Mouse (Mus musculus) C2C12 (cell line): ENCODE results near the gene Hcn3. TPM values are rescaled to one million over a fixed set of nuclear protein-coding genes. Genes with fewer than 3 reads are reported as not detected.

Experiments used
- H3K27me3 ChIP-seq: one replicate; pipeline ENCODE4 v1.6.1; 2011; ENCODE audit not compliant: control insufficient read depth, insufficient read depth, insufficient read length
- H3K36me3 ChIP-seq: one replicate; pipeline ENCODE4 v1.6.1; 2011; ENCODE audit not compliant: control insufficient read depth, insufficient read depth
- H3K4me3 ChIP-seq: one replicate; pipeline ENCODE4 v1.5.1; 2011; ENCODE audit warnings: mild to moderate bottlenecking, control low read depth; ENCODE audit not compliant: poor library complexity, insufficient read depth, severe bottlenecking
- H3K79me2 ChIP-seq: one replicate; pipeline ENCODE4 v1.6.1; 2011; ENCODE audit not compliant: control insufficient read depth, insufficient read depth
- H3K79me3 ChIP-seq: one replicate; pipeline ENCODE4 v1.6.1; 2011; ENCODE audit warnings: low read depth, control low read depth
- H3ac ChIP-seq: one replicate; pipeline ENCODE3; 2011; ENCODE audit warnings: low read depth; ENCODE audit not compliant: control insufficient read depth, insufficient read length
- CEBPB ChIP-seq: IDR thresholded peaks from one replicate; pipeline ENCODE4 v1.6.1; 2011; ENCODE audit warnings: low read depth, mild to moderate bottlenecking, control low read depth, moderate library complexity
- CTCF ChIP-seq: IDR thresholded peaks from one replicate; pipeline ENCODE4 v1.5.1; 2011; ENCODE audit not compliant: control insufficient read depth, insufficient read depth, insufficient read length
- FOSL1 ChIP-seq: IDR thresholded peaks from one replicate; pipeline ENCODE4 v1.8.0; 2011; ENCODE audit warnings: mild to moderate bottlenecking, low read length; ENCODE audit not compliant: poor library complexity, insufficient read depth, severe bottlenecking
- MAX ChIP-seq: IDR thresholded peaks from one replicate; pipeline ENCODE4 v1.6.1; 2011; ENCODE audit warnings: mild to moderate bottlenecking, control low read depth
- MYOD1 ChIP-seq: IDR thresholded peaks from one replicate; pipeline ENCODE4 v1.6.1; 2011; ENCODE audit warnings: low read depth; ENCODE audit not compliant: control insufficient read depth, insufficient read length
- MYOG ChIP-seq: IDR thresholded peaks from one replicate; pipeline ENCODE4 v1.6.1; 2011; ENCODE audit not compliant: control insufficient read depth, insufficient read length; ENCODE audit errors: extremely low read depth
- USF1 ChIP-seq: IDR thresholded peaks from one replicate; pipeline ENCODE4 v1.6.1; 2011; ENCODE audit warnings: low read depth, mild to moderate bottlenecking, control low read depth, moderate library complexity
- long read RNA-seq, 2 experiments: library from polyadenylated mRNA; unstranded; transcript quantifications; one replicate each; pipeline ENCODE4 v2.0.0; 2019 to 2020
- polyA plus RNA-seq: library from polyadenylated mRNA; unstranded; fragments of >200 nt; fragmentation: generic; extraction: Trizol; gene quantifications from one replicate; pipeline ENCODE4 v1.2.1, GENCODE M21; 2012; ENCODE audit warnings: missing spikeins

Hcn3 gene
- polyA plus RNA-seq = 0.15 TPM
- long read RNA-seq, experiment 1 = 0 reads
- long read RNA-seq, experiment 2, partial matches to known transcripts = 1 of 1 reads
- long read RNA-seq, experiment 2, other reads (novel, unspliced or antisense) = 0 of 1 reads

DNA sequence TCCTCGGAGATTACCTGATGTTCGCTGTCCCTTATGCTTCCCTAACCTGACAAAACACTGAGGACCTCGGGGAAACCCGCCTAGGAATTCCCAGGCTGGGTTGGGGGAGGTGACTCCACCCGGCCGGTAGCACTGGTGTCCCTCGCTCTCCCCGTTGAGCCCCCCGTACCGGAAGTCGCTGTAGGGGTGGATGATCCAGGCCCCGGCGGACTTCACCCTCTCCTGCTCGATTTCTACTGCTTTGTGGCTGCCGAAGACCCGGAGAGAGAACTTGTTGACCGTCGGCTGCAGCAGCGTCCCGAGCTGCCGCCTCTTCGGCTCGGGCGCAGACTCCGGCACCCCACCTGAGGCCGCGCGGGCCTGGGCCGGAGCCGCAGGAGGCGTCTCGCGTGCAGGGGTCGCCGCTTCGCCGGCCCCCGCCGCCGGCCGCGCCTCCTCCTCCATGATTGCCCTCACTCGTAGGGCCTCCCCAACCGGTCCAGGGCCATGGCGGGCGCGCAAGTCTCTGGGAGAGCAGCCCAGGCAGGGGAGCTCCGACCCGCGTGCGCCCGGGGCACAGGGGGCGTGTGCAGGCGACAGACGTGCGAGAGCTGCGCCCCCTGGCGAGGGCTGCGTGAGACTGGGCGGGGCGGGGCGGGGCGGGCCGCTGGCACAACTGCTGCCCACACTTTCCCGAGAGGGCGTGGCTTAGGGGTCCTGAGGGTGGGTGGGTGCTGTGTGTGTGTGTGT, at the start of gene Hcn3:
Gene Hcn3 (minus strand): TSS at position 581 of the 729 bp plus-strand sequence.
- H3ac ChIP-seq = peak within 1 kb of the TSS; percentile 65
- peaks cover 2% of the 10 kb centered on the region for H3K79me3 ChIP-seq
- H3K27me3 ChIP-seq = peaks cover 25% of the 10 kb centered on the region
- H3K79me2 ChIP-seq = peaks cover under 1% of the 10 kb centered on the region
- TF ChIP-seq CEBPB (no peak), CTCF (peak; percentile 77)
- H3K4me3 ChIP-seq = no peak within 1 kb of the TSS
- H3K36me3 ChIP-seq = no peaks in the 10 kb centered on the region

- H3K27me3 ChIP-seq = no peaks in the 10 kb centered on the region
- H3K4me3 ChIP-seq = no peak overlapping the region
- H3K79me2 ChIP-seq = peaks cover 31% of the 10 kb centered on the region
- no peak for TF ChIP-seq MYOG
- no peak for TF ChIP-seq FOSL1
- no peak for TF ChIP-seq USF1
- TF ChIP-seq CEBPB = no peak
- no peak for TF ChIP-seq CTCF
- TF ChIP-seq MAX = no peak
- no peak for TF ChIP-seq MYOD1
- H3K36me3 ChIP-seq = peaks cover 49% of the 10 kb centered on the region
- H3ac ChIP-seq = no peak overlapping the region
- peaks cover 11% of the 10 kb centered on the region for H3K79me3 ChIP-seq
These were observed 49.7 kb upstream of the Hcn3 start for GRCm38 (mm10) chr3:89209731-89210130.

GRCm38 (mm10) chr3:89208736-89209135, 48.7 kb upstream of the Hcn3 start:
- Histone ChIP-seq H3K27me3 (no peaks in the 10 kb centered on the region), H3K79me3 (peaks cover 11% of the 10 kb centered on the region), H3K79me2 (peaks cover 30% of the 10 kb centered on the region), H3ac (no peak overlapping the region), H3K36me3 (peaks cover 53% of the 10 kb centered on the region), H3K4me3 (no peak overlapping the region)
- TF ChIP-seq MYOD1 = no peak
- TF ChIP-seq FOSL1 = no peak
- no peak for TF ChIP-seq CEBPB
- TF ChIP-seq MYOG = no peak
- TF ChIP-seq MAX = no peak
- TF ChIP-seq CTCF = no peak
- TF ChIP-seq USF1 = no peak

- Histone ChIP-seq H3K79me3 (peaks cover 6% of the 10 kb centered on the region), H3K4me3 (no peak overlapping the region), H3K36me3 (peaks cover 53% of the 10 kb centered on the region), H3K79me2 (peaks cover 27% of the 10 kb centered on the region), H3K27me3 (no peaks in the 10 kb centered on the region), H3ac (no peak overlapping the region)
- TF ChIP-seq MAX (no peak), CTCF (no peak), USF1 (no peak), FOSL1 (no peak), MYOD1 (no peak), MYOG (no peak), CEBPB (no peak)
These were observed 48.2 kb upstream of the Hcn3 start for GRCm38 (mm10) chr3:89208075-89208657.

DNA sequence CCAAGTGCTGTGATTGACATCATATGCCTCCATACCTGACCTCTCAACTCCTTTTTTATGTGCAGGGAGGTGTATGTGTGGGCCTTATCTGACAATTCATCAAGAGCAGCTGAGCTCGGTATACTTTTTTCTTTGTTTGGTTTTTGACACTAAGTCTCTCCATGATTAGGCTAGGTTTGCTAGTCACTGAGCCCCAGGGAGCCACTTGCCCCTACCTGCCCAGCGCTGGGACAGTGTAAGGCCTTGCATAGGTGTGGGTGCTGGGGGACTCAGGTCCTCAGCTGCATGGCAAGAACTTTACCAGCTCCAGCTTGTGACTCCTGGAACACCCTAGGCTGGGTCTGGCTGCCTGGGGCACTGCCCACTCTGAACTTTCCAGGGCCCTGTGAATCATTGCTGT, 46.7 kb upstream of the Hcn3 start:
- H3K79me2 ChIP-seq = peaks cover 16% of the 10 kb centered on the region
- no peak overlapping the region for H3K4me3 ChIP-seq
- peaks cover 50% of the 10 kb centered on the region for H3K36me3 ChIP-seq
- no peak overlapping the region for H3ac ChIP-seq
- H3K79me3 ChIP-seq = no peaks in the 10 kb centered on the region
- no peak for TF ChIP-seq FOSL1
- no peak for TF ChIP-seq MYOD1
- no peak for TF ChIP-seq MYOG
- TF ChIP-seq MAX = no peak
- no peak for TF ChIP-seq CEBPB
- TF ChIP-seq CTCF = no peak
- TF ChIP-seq USF1 = no peak
- H3K27me3 ChIP-seq = no peaks in the 10 kb centered on the region
